Mouse (Mus musculus): ENCODE data around the gene Fbxl7. TPM values are rescaled to one million over a fixed set of nuclear protein-coding genes. Genes with fewer than 3 reads are reported as not detected.

The Fbxl7 gene
- polyA plus RNA-seq, 1 experiment from 2014 or later: 10.0 TPM

GRCm38 (mm10) chr15:26623242-26623641 is 272.1 kb downstream of the Fbxl7 start:
- WGBS: 90% methylated on average over 17 of the region's 17 CpGs
- H3K27ac ChIP-seq (replicated peaks): no peak overlapping the region
- no peaks in the 10 kb centered on the region for H3K27me3 ChIP-seq (replicated peaks)
- H3K9ac ChIP-seq: no peak overlapping the region
- H3K9me3 ChIP-seq: no peaks in the 10 kb centered on the region
- H3K4me2 ChIP-seq: no peak overlapping the region
- H3K4me1 ChIP-seq: peaks cover 8% of the 10 kb centered on the region
- H3K36me3 ChIP-seq: no peaks in the 10 kb centered on the region
- no peak for ATAC-seq (ENCODE audit: extremely low read depth, insufficient number of reproducible peaks, low FRiP score, low TSS enrichment)
- H3K4me3 ChIP-seq: no peak overlapping the region

GRCm38 (mm10) chr15:26620279-26620678 is 275.1 kb downstream of the Fbxl7 start:
- no peak for ATAC-seq (ENCODE audit: extremely low read depth, insufficient number of reproducible peaks, low FRiP score, low TSS enrichment)
- 43% methylated on average over 5 of the region's 5 CpGs for WGBS
- Histone ChIP-seq H3K4me2 (no peak overlapping the region), H3K27me3 (replicated peaks) (no peaks in the 10 kb centered on the region), H3K4me3 (no peak overlapping the region), H3K9me3 (no peaks in the 10 kb centered on the region), H3K4me1 (peaks cover 8% of the 10 kb centered on the region), H3K36me3 (no peaks in the 10 kb centered on the region), H3K27ac (replicated peaks) (no peak overlapping the region), H3K9ac (no peak overlapping the region)

- Histone ChIP-seq H3K36me3 (no peaks in the 10 kb centered on the region), H3K27ac (replicated peaks) (no peak overlapping the region; the same call in 1 of the 2 replicates), H3K4me2 (no peak overlapping the region), H3K9me3 (no peaks in the 10 kb centered on the region), H3K9ac (no peak overlapping the region), H3K4me3 (no peak overlapping the region), H3K27me3 (replicated peaks) (no peaks in the 10 kb centered on the region), H3K4me1 (peaks cover 8% of the 10 kb centered on the region)
- 39% methylated on average over 7 of the region's 7 CpGs for WGBS
- no peak for ATAC-seq (ENCODE audit: extremely low read depth, insufficient number of reproducible peaks, low FRiP score, low TSS enrichment)
Measured at GRCm38 (mm10) chr15:26619221-26619620, 276.2 kb downstream of the Fbxl7 start.

GRCm38 (mm10) chr15:26596239-26596638 is 299.1 kb downstream of the Fbxl7 start:
- no peak overlapping the region for H3K27ac ChIP-seq (replicated peaks)
- H3K27me3 ChIP-seq (replicated peaks): no peaks in the 10 kb centered on the region

GRCm38 (mm10) chr15:26579947-26580709 is 315.3 kb downstream of the Fbxl7 start:
- Histone ChIP-seq H3K4me1 (no peaks in the 10 kb centered on the region), H3K4me2 (no peak overlapping the region), H3K9ac (no peak overlapping the region), H3K36me3 (no peaks in the 10 kb centered on the region), H3K9me3 (no peaks in the 10 kb centered on the region), H3K4me3 (no peak overlapping the region), H3K27ac (replicated peaks) (no peak overlapping the region), H3K27me3 (replicated peaks) (no peaks in the 10 kb centered on the region)
- 75% methylated on average over 8 of the region's 8 CpGs for WGBS
- no peak for ATAC-seq (ENCODE audit: extremely low read depth, insufficient number of reproducible peaks, low FRiP score, low TSS enrichment)

More at GRCm38 (mm10) chr15:26596239-26596638, 299.1 kb downstream of the Fbxl7 start:
- H3K4me1 ChIP-seq: peaks cover 7% of the 10 kb centered on the region; the same call in 1 of the 2 replicates
- no peak overlapping the region for H3K4me3 ChIP-seq
- no peak for ATAC-seq (ENCODE audit: extremely low read depth, insufficient number of reproducible peaks, low FRiP score, low TSS enrichment)
- no peak overlapping the region for H3K9ac ChIP-seq
- no peaks in the 10 kb centered on the region for H3K36me3 ChIP-seq
- WGBS: 76% methylated on average over 3 of the region's 3 CpGs
- H3K9me3 ChIP-seq: no peaks in the 10 kb centered on the region
- H3K4me2 ChIP-seq: no peak overlapping the region

GRCm38 (mm10) chr15:26578500-26578899 is 316.9 kb downstream of the Fbxl7 start:
- no peak overlapping the region for H3K4me2 ChIP-seq
- H3K4me3 ChIP-seq: no peak overlapping the region
- H3K9ac ChIP-seq: no peak overlapping the region
- no peak for ATAC-seq (ENCODE audit: extremely low read depth, insufficient number of reproducible peaks, low FRiP score, low TSS enrichment)
- H3K27ac ChIP-seq (replicated peaks): no peak overlapping the region
- no peaks in the 10 kb centered on the region for H3K9me3 ChIP-seq
- 82% methylated on average over 1 of the region's 1 CpGs for WGBS
- no peaks in the 10 kb centered on the region for H3K36me3 ChIP-seq
- H3K4me1 ChIP-seq: no peaks in the 10 kb centered on the region
- H3K27me3 ChIP-seq (replicated peaks): no peaks in the 10 kb centered on the region

GRCm38 (mm10) chr15:26566076-26566475 is 329.3 kb downstream of the Fbxl7 start:
- ATAC-seq (ENCODE audit: extremely low read depth, insufficient number of reproducible peaks, low FRiP score, low TSS enrichment): no peak
- H3K27ac ChIP-seq (replicated peaks): no peak overlapping the region
- H3K36me3 ChIP-seq: no peaks in the 10 kb centered on the region
- no peaks in the 10 kb centered on the region for H3K4me1 ChIP-seq
- H3K27me3 ChIP-seq (replicated peaks): no peaks in the 10 kb centered on the region
- H3K9me3 ChIP-seq: no peaks in the 10 kb centered on the region
- no peak overlapping the region for H3K4me3 ChIP-seq
- no peak overlapping the region for H3K9ac ChIP-seq
- no peak overlapping the region for H3K4me2 ChIP-seq
- WGBS: 73% methylated on average over 2 of the region's 2 CpGs

GRCm38 (mm10) chr15:26553620-26554019 is 341.8 kb downstream of the Fbxl7 start:
- H3K4me3 ChIP-seq: no peak overlapping the region
- H3K27ac ChIP-seq (replicated peaks): no peak overlapping the region
- no peak overlapping the region for H3K4me2 ChIP-seq
- 73% methylated on average over 10 of the region's 10 CpGs for WGBS
- no peaks in the 10 kb centered on the region for H3K9me3 ChIP-seq
- no peak overlapping the region for H3K9ac ChIP-seq
- H3K4me1 ChIP-seq: no peaks in the 10 kb centered on the region
- no peaks in the 10 kb centered on the region for H3K27me3 ChIP-seq (replicated peaks)
- no peak for ATAC-seq (ENCODE audit: extremely low read depth, insufficient number of reproducible peaks, low FRiP score, low TSS enrichment)
- peaks cover 15% of the 10 kb centered on the region for H3K36me3 ChIP-seq

- Histone ChIP-seq H3K4me3 (no peak overlapping the region), H3K4me1 (no peaks in the 10 kb centered on the region), H3K9me3 (no peaks in the 10 kb centered on the region), H3K9ac (no peak overlapping the region), H3K27me3 (replicated peaks) (no peaks in the 10 kb centered on the region), H3K36me3 (no peaks in the 10 kb centered on the region), H3K27ac (replicated peaks) (no peak overlapping the region), H3K4me2 (no peak overlapping the region)
- ATAC-seq (ENCODE audit: extremely low read depth, insufficient number of reproducible peaks, low FRiP score, low TSS enrichment): no peak
- 69% methylated on average over 3 of the region's 3 CpGs for WGBS
Measured at GRCm38 (mm10) chr15:26533997-26534700, 361.2 kb downstream of the Fbxl7 start.

- H3K4me2 ChIP-seq: no peak overlapping the region
- 52% methylated on average over 6 of the region's 6 CpGs for WGBS
- no peaks in the 10 kb centered on the region for H3K4me1 ChIP-seq
- H3K9ac ChIP-seq: no peak overlapping the region
- H3K4me3 ChIP-seq: no peak overlapping the region
- no peaks in the 10 kb centered on the region for H3K36me3 ChIP-seq
- no peaks in the 10 kb centered on the region for H3K9me3 ChIP-seq
- H3K27me3 ChIP-seq (replicated peaks): no peaks in the 10 kb centered on the region
- no peak overlapping the region; the same call in 1 of the 2 replicates for H3K27ac ChIP-seq (replicated peaks)
- ATAC-seq (ENCODE audit: extremely low read depth, insufficient number of reproducible peaks, low FRiP score, low TSS enrichment): no peak
Measured at GRCm38 (mm10) chr15:26519220-26519631, 376.2 kb downstream of the Fbxl7 start.

- Histone ChIP-seq H3K9ac (no peak overlapping the region), H3K4me2 (no peak overlapping the region), H3K27ac (replicated peaks) (no peak overlapping the region), H3K36me3 (no peaks in the 10 kb centered on the region), H3K4me3 (no peak overlapping the region), H3K4me1 (no peaks in the 10 kb centered on the region), H3K9me3 (0 out of 2 replicates have a peak, but pooled peaks cover 5% of the 10 kb centered on the region), H3K27me3 (replicated peaks) (no peaks in the 10 kb centered on the region)
- ATAC-seq (ENCODE audit: extremely low read depth, insufficient number of reproducible peaks, low FRiP score, low TSS enrichment): no peak
- WGBS: 58% methylated on average over 4 of the region's 4 CpGs
Measured at GRCm38 (mm10) chr15:26501024-26501423, 394.4 kb downstream of the Fbxl7 start.

Measured in heart, embryonic 13.5 days (tissue).